Mouse (Mus musculus): ENCODE results near the gene Cttnbp2nl. TPM values are rescaled to one million over a fixed set of nuclear protein-coding genes. Genes with fewer than 3 reads are reported as not detected.

Cttnbp2nl gene
- polyA plus RNA-seq, 1 experiment, result 4.2 TPM

DNA sequence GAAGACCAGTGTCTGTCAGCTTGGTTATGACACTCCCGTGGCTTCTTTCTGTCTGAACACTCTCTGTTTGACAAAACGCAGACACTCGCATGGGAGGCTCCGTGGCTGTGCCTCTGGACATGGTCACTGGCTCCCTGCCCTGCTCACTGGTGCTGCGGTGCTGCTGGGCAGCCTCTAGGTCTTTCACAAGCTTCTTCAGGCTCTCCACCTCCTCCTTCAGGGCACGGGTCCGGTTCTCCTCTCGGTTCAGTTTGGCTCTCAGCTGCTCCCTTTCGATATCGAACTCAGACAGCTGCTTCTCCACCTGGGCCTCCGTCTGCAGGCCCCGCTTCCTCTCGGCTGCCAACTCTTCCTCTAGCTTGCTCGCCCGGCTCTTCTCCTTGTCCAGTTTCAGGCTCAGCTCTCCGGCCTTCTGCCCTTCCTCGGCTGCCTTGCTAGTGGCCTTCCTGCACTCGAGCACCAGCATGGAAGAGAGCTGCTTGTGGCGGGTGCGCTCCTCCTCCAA is 47.3 kb downstream of the Cttnbp2nl start:
- Histone ChIP-seq H3K4me3 (ENCODE audit: insufficient read depth, low read depth, low read length) (no peak overlapping the region), H3K36me3 (ENCODE audit: control insufficient read depth, insufficient read depth, low read length) (peaks cover 1% of the 10 kb centered on the region; the same call in 1 of the 2 replicates), H3K4me1 (ENCODE audit: control insufficient read depth, insufficient read depth, low read length) (no peaks in the 10 kb centered on the region), H3K27me3 (replicated peaks; ENCODE audit: control insufficient read depth, insufficient read depth, low read length) (no peaks in the 10 kb centered on the region), H3K27ac (ENCODE audit: insufficient read depth, low read depth, low read length) (no peak overlapping the region)
- WGBS, result 78% methylated on average over 20 of the region's 20 CpGs
- no peak for DNase-seq
- TF ChIP-seq CTCF (conservative IDR thresholded peaks at IDR 0.05; ENCODE audit: insufficient read depth, insufficient read length, low read depth, low read length) (no peak), POLR2A (IDR thresholded peaks at IDR 0.05; ENCODE audit: low read depth, low read length) (no peak)

DNA sequence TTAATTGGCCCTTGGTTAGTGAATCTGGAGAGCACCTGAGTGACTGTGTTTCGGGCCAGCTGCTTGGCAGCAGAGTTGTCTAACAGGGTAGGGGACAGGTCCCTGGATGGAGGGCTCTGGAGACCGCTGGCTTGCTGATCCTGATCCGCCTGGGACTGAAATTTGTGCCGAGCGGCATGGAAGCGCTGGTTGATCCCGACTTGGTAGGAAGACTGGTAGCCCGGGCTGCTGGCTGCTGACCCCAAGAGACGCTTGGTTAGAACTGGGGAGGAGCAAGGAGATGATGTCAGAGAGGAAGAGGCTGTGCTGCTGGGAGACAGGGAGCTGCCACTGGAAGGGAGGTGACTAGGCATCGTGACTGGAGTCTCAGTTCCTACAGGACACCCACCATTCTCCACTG is 47.9 kb downstream of the Cttnbp2nl start:
- DNase-seq, result no peak
- WGBS, result 88% methylated on average over 10 of the region's 10 CpGs
- Histone ChIP-seq H3K27me3 (replicated peaks; ENCODE audit: control insufficient read depth, insufficient read depth, low read length) (no peaks in the 10 kb centered on the region), H3K4me1 (ENCODE audit: control insufficient read depth, insufficient read depth, low read length) (no peaks in the 10 kb centered on the region), H3K27ac (ENCODE audit: insufficient read depth, low read depth, low read length) (no peak overlapping the region), H3K4me3 (ENCODE audit: insufficient read depth, low read depth, low read length) (no peak overlapping the region), H3K36me3 (ENCODE audit: control insufficient read depth, insufficient read depth, low read length) (peaks cover 1% of the 10 kb centered on the region; the same call in 1 of the 2 replicates)
- TF ChIP-seq CTCF (conservative IDR thresholded peaks at IDR 0.05; ENCODE audit: insufficient read depth, insufficient read length, low read depth, low read length) (no peak), POLR2A (IDR thresholded peaks at IDR 0.05; ENCODE audit: low read depth, low read length) (no peak)

DNA sequence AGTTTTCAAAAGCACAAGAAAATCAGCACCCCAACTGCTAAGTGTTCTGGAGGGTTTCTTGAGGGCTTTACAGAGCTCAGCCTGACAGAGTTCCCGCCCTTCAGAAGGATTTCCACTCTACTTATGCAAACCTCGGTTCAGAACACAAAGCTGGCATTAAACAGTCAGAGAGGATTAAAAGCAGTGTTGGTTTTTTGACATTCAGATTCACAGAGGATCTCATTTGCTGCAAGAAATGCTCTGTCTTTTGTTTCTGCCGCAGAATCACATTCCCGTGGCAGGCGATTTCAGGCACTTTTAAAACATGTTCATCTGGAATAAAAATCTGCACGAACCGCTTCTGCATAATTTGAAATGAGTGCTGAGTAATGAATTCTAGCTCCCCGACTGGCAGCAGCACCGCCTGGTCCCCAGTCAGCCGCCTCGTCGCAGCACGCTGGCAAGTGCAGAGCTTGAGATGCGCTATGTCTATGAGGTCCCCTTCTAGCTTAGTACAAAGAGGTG is 48.9 kb downstream of the Cttnbp2nl start:
- WGBS, result 90% methylated on average over 14 of the region's 14 CpGs
- TF ChIP-seq POLR2A (IDR thresholded peaks at IDR 0.05; ENCODE audit: low read depth, low read length) (no peak), CTCF (conservative IDR thresholded peaks at IDR 0.05; ENCODE audit: insufficient read depth, insufficient read length, low read depth, low read length) (no peak)
- H3K4me1 ChIP-seq (ENCODE audit: control insufficient read depth, insufficient read depth, low read length), result no peaks in the 10 kb centered on the region
- no peak overlapping the region for H3K27ac ChIP-seq (ENCODE audit: insufficient read depth, low read depth, low read length)
- H3K36me3 ChIP-seq (ENCODE audit: control insufficient read depth, insufficient read depth, low read length), result peaks cover 1% of the 10 kb centered on the region; the same call in 1 of the 2 replicates
- H3K27me3 ChIP-seq (replicated peaks; ENCODE audit: control insufficient read depth, insufficient read depth, low read length), result no peaks in the 10 kb centered on the region
- no peak overlapping the region for H3K4me3 ChIP-seq (ENCODE audit: insufficient read depth, low read depth, low read length)
- no peak for DNase-seq

DNA sequence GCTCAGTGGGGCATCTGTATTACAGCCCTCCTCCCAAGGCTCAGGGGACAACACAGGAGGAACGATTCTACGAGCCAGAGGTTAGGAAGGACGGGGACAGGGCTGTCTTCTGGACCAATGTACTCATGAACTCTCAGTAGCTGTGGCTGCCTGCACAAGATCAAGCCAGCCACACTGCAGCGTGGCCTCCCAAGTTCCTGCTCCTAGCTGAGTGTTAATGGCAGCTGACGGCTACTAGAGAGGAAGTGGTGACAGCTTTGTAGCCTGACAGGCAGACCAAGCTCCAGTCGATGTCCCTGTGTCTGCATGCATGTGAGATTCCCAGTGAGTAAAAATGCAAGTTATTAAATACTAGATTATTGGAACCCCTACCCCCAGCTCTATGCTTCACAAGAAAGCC is 51.6 kb downstream of the Cttnbp2nl start:
- no peak for DNase-seq
- H3K4me3 ChIP-seq (ENCODE audit: insufficient read depth, low read depth, low read length), result no peak overlapping the region
- no peaks in the 10 kb centered on the region for H3K27me3 ChIP-seq (replicated peaks; ENCODE audit: control insufficient read depth, insufficient read depth, low read length)
- no peak for TF ChIP-seq CTCF (conservative IDR thresholded peaks at IDR 0.05; ENCODE audit: insufficient read depth, insufficient read length, low read depth, low read length)
- H3K36me3 ChIP-seq (ENCODE audit: control insufficient read depth, insufficient read depth, low read length), result no peaks in the 10 kb centered on the region
- H3K27ac ChIP-seq (ENCODE audit: insufficient read depth, low read depth, low read length), result no peak overlapping the region
- no peaks in the 10 kb centered on the region for H3K4me1 ChIP-seq (ENCODE audit: control insufficient read depth, insufficient read depth, low read length)
- 74% methylated on average over 6 of the region's 6 CpGs for WGBS

DNA sequence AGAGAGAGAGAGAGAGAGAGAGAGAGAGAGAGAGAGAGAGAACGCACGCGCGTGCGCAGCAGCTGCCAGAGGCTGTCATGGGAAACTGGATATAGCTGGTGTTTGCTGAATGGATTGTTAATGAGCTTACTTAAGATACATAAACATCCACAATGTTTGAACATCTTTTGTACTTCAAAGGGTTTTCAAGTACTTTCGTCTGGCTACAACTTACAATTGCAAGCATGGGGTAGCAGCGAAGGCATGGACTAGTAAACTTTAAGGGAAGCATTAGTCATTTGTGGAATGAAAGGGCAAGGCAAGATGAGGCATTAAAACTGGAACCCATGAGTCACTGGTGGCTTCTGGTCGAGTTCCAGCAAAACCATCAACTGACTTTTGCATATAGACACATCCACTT is 52.4 kb downstream of the Cttnbp2nl start:
- no peak for DNase-seq
- TF ChIP-seq CTCF (conservative IDR thresholded peaks at IDR 0.05; ENCODE audit: insufficient read depth, insufficient read length, low read depth, low read length), result no peak
- TF ChIP-seq POLR2A (IDR thresholded peaks at IDR 0.05; ENCODE audit: low read depth, low read length), result no peak
- no peaks in the 10 kb centered on the region for H3K27me3 ChIP-seq (replicated peaks; ENCODE audit: control insufficient read depth, insufficient read depth, low read length)
- WGBS, result 78% methylated on average over 8 of the region's 8 CpGs
- H3K4me3 ChIP-seq (ENCODE audit: insufficient read depth, low read depth, low read length), result no peak overlapping the region
- no peak overlapping the region for H3K27ac ChIP-seq (ENCODE audit: insufficient read depth, low read depth, low read length)
- H3K36me3 ChIP-seq (ENCODE audit: control insufficient read depth, insufficient read depth, low read length), result no peaks in the 10 kb centered on the region
- no peaks in the 10 kb centered on the region for H3K4me1 ChIP-seq (ENCODE audit: control insufficient read depth, insufficient read depth, low read length)

DNA sequence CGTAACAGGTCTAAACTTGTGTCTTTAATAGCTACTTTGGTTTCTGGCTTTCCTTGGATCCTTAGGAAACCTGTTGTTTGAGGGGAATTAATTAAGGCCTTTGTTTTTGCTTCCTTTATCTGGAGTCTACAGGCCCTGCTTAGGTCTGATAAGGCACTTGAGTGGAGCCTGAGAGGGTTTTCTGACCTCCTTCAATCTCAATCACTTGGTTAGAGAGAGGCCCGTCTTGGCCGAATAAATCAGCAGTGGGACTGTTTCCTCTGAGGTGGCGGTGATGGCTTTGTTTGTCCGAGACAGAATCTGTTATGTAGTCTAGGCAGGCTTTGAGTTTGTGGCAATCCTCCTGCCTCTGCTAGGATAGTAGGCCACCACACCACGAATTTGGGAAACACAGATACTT is 55.4 kb downstream of the Cttnbp2nl start:
- Histone ChIP-seq H3K4me3 (ENCODE audit: insufficient read depth, low read depth, low read length) (no peak overlapping the region), H3K27ac (ENCODE audit: insufficient read depth, low read depth, low read length) (no peak overlapping the region), H3K4me1 (ENCODE audit: control insufficient read depth, insufficient read depth, low read length) (no peaks in the 10 kb centered on the region), H3K36me3 (ENCODE audit: control insufficient read depth, insufficient read depth, low read length) (no peaks in the 10 kb centered on the region), H3K27me3 (replicated peaks; ENCODE audit: control insufficient read depth, insufficient read depth, low read length) (no peaks in the 10 kb centered on the region)
- WGBS, result 60% methylated on average over 6 of the region's 6 CpGs
- DNase-seq, result no peak
- TF ChIP-seq POLR2A (IDR thresholded peaks at IDR 0.05; ENCODE audit: low read depth, low read length) (no peak), CTCF (conservative IDR thresholded peaks at IDR 0.05; ENCODE audit: insufficient read depth, insufficient read length, low read depth, low read length) (no peak)

DNA sequence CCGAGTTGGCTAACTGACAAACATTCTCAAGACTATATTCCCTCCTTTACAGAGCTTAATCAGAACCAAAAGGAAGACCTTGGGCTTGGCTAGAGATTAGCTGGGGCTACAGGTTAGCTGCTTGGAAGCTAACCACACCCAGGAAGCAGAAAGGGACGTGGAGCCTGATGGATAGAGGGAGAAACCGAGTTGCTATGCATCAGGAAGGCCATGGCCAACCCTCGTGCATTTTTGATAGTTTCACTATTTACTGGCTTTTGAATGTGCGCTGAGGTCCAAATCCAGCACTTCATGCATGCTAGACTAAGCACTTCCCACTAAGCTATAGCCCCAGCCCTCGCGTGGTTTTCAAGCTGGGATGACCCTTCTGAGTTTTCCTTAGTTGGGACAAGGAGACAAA is 57.2 kb downstream of the Cttnbp2nl start:
- 76% methylated on average over 7 of the region's 7 CpGs for WGBS
- H3K36me3 ChIP-seq (ENCODE audit: control insufficient read depth, insufficient read depth, low read length), result no peaks in the 10 kb centered on the region
- DNase-seq, result no peak
- H3K4me3 ChIP-seq (ENCODE audit: insufficient read depth, low read depth, low read length), result no peak overlapping the region
- no peak overlapping the region for H3K27ac ChIP-seq (ENCODE audit: insufficient read depth, low read depth, low read length)
- H3K27me3 ChIP-seq (replicated peaks; ENCODE audit: control insufficient read depth, insufficient read depth, low read length), result no peaks in the 10 kb centered on the region
- H3K4me1 ChIP-seq (ENCODE audit: control insufficient read depth, insufficient read depth, low read length), result no peaks in the 10 kb centered on the region
- TF ChIP-seq CTCF (conservative IDR thresholded peaks at IDR 0.05; ENCODE audit: insufficient read depth, insufficient read length, low read depth, low read length) (no peak), POLR2A (IDR thresholded peaks at IDR 0.05; ENCODE audit: low read depth, low read length) (no peak)

Measured in kidney, adult 2 months (tissue).